Mouse (Mus musculus) gastrocnemius, adult 18-20 months (tissue): ENCODE data around the gene C130074G19Rik. TPM values are rescaled to one million over a fixed set of nuclear protein-coding genes. Genes with fewer than 3 reads are reported as not detected.

Source experiments
- DNase-seq: peaks from one replicate; pipeline ENCODE4 v3.0.0; 2021; ENCODE audit warnings: low spot score
- total RNA-seq, 2 experiments: library from RNA; stranded (reverse); gene quantifications; 2 replicates each; pipeline ENCODE4 v1.2.3; 2021

C130074G19Rik gene
- total RNA-seq, 2 experiments from 2014 or later = 6.6 to 8.7 TPM

DNA sequence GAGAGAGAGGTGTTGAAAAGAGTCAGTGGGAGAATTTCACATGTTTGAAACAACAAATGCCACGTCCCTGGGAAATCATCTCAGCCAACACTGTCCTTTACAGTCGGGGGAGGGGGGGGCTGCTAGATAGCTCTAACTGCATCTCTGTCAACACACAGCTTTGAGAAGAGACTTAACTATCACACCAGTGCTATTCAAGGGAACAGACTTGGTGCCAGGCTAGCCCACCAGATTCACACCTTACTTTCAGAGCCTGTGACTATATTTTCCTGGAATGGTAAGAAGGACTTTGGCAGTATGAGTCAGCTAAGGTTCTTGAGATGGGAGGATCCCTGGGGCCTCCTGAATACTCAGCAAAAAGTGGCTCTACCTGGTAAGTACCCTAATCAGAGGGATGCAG is 5.7 kb downstream of the C130074G19Rik start:
- DNase-seq = no peak

DNA sequence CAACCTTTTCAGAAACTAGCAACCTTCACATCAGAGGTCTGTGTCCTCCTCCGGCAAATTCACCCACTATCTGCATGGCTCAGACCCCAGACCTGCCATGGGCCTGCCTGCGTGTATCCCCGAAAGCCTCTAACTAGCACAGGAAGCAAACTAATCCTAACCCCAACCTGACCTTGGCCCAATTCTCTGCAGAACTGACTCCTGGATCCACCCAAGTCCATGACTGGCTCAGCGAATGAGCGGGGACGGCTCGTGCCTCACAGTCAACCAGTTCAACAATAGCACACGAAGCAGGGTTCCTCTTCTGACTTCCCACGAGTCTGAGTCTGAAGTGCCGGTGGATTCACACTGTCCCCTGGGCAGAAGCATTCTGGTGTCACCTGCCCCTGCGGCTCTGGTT is 9.1 kb downstream of the C130074G19Rik start:
- no peak for DNase-seq

DNA sequence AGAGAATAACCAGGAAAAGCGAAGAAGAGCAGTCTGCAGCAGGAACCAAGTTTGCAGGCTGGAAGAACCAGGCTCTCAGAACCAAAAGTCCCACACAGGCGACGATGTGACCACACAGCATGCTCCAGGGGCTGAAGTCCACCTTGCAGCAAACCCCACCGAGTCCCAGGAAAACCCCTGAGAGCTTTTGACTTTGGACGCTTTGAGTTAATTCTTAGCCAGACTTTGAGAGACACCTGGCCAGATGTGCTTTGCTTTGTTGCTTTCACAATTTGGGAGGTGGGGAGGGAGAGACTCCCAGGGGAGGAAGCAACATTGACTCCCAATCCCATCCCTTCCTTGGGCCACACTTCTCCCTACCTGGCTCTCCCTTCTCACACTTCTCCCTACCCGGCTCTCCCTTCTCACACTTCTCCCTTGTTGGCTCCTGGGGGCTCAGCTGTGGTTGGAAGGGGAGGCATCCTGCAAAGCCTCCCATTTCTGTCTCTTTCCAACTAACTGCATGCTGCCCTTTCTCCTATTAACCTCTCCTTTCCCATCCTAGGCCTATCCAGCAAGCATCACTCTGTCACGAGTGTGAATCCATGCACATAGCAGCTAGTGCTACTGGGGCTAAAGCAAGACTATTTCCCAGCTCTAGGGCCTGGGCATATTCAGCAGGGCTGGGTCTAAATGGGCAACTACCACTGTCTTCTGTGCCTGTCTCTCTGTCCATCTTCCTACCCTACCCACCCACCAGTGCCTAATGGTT is 10.8 kb downstream of the C130074G19Rik start:
- DNase-seq = no peak

DNA sequence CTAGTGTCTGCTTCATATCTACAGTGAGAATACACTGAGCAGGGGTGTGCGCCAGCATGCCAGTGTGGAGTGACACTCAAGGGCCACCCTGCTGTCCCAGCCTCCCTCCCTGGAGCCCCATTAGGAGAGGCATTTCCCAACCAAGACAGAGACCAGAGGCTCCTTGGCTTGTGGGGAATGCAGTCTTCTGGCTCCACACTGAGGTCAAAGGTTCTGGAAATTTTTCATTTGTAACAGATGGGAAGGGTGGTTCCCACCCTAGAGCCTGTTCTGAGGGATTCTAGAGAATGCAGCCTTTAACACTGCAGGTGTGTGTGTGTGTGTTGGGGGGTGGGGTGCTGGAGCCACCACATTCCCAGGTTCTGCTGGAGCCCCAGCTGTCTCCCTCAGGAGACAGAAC is 11.5 kb downstream of the C130074G19Rik start:
- no peak for DNase-seq

DNA sequence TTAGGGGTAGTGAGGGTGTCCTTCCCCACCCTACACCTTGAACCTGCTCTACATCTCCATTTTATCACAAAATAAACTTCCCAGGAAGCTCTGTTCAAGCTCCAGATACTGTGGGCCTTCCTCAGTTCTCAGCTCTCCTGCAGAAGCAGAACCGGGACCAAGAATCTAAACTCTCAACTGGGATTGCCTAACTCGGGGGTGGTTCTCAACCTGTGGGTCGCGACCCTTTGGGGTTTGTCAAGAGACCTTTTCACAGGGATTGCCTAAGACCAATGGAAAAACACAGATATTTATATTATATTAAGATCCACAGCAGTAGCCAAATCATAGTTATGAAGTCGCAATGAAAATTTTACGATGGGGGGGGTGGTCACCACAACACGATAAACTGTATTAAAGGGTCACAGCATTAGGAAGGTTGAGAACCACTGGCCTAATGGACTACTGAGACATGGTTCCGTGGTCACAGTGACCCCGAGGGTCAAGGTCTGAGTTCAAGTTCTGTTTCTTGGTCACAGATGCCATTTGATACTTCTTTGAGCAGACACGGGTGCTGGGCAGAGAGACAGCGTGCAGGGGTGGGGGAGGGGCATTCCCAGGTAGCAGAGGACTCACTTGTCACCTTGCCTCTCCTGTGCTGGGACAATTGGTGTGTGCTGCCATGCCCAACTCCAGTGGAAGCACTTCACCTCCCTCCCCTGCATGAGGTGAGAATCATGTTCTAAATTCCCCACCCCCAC is 12.2 kb downstream of the C130074G19Rik start:
- no peak for DNase-seq

DNA sequence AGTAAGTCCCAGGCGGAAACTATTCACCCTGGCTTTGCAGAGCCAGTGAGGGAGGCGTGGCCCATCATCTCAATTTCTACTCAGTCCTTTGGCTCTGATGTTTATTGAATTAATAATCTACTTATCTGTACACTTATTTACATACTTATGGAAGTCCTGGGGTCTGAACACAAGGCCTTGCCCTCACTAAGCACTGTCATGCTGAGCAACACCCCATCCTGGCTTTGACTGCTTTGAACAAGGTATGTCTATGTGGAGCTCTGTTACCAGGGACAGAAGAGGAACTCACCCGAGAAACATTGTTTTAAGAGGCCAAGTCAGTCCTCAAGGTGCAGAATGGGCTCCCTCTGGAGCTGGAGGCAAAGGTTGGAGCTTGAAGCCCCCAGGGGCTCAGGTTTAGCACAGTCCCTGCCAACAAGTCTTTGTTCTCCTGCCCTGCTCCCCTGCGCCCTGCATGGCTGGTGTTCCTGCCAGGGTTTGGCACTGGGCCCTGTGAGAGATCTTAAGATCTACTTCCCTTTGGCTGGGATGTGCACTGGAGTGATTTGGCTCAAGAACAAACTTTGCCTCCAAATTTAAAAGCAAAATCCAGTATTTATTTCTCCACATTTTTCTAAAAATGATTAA is 13.0 kb downstream of the C130074G19Rik start:
- DNase-seq = no peak

DNA sequence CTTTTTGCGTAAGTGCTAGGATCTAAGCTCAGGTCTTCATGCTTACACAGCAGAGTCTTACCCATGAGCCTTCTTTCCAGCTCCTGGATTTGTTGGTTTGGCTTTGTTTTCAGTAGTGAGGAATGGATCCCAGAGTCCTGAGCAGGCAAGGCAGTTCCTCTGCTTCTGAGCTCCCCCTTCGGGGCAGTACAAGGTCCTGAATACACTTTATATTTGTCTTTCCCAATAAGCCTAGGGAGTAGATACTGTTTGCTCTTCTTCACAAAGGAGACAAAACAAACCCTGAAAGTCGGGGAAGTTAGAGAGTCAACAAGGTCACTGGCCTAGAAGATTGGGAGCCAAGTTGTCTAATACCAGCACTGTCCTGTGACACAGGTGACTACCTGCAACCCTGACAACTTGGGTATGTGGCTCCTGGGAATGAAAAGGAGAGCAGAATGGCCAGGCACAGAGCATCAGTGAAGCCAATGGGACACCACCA is 15.3 kb downstream of the C130074G19Rik start:
- no peak for DNase-seq

DNA sequence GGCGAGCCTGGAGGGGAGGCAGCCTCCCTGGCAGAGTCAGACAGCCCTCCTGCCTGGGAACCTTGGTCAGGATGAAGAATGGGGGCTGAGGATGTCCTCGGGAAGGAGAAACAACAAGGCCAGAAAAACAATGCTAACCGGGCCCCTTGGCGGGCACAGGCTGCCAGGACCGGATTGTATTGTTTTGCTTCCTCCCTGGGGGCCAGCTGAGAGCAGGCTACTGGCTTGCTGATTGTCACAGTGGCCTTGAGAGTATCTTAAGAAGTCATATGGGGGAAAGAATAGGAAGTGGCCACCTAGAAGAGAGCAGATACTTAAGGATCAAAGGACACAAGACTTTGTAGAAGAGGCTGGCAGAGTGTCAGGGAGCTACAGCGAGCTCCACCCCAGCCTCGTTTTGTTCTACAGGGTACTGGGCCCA is 18.6 kb downstream of the C130074G19Rik start:
- no peak for DNase-seq

DNA sequence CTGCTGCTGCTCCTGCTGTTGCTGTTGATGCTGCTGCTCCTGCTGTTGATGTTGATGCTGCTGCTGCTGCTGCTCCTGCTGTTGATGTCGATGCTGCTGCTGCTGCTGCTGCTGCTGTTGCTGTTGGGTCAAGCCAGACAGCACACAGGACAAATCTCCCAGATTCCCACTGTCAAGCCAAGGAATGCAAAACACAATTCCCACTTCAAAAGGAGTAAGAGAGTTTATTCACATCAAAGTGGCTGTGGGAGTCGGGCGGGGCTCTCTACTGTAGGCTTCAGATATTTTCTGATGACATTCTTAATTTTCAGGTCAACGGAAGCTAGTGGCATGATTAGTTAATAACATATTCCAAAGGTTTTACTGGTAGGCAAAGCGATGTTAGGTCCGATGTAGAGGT is 20.4 kb downstream of the C130074G19Rik start:
- no peak for DNase-seq

DNA sequence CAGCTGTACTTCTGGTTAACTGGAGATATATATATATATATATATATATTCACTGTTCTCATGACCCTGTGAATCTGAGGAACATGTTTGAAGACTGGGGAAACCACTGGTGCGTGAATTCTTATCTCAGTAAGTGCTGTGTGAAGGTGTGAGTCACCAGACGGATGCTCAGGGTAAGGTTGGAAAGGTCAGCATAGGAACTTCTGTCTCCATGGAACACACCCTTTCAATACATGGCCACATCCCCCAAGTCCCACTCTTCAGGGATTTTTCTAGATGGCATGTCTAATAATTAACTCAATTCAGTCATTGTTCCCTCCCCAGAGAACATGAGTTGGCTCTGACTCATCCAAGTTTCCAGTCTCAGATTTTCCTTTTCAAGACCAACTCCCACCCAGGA is 21.5 kb downstream of the C130074G19Rik start:
- no peak for DNase-seq

DNA sequence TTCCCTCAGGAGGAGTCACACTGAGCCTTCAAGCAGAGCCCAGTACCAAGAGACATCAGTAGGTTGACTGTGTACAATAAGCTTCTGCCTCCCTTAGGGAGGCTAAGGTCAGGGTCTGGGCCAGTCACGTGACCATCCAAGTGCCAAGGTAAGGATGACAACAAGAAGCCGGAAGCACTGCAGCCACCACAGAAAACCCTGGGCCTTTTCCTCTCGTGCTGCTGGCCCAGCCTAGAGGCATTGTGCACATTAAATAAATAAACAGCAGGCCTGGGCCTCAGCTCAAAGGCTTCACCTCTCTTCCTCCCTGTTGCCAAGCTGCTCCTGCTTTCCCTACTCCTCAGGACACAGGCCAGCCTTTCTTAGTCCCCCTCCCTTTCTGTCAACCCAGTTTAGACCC is 22.7 kb downstream of the C130074G19Rik start:
- DNase-seq = no peak

DNA sequence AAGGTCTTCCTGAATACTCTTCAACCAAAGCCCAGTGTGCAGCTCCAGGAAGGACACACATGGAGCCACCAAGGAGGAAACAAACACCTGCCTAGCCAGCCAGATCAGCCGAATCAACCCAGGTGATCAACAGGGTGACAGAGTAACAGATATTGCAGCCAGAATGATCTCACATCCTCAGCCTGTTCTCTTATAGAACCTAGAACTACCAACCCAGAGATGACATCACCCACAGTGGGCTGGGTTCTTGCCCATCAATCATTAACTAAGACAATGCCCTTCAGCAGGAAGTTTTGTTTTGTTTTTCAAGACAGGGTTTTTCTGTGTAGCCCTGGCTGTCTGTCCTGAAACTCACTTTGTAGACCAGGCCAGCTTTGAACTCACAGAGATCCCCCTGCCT is 24.8 kb downstream of the C130074G19Rik start:
- DNase-seq = no peak

DNA sequence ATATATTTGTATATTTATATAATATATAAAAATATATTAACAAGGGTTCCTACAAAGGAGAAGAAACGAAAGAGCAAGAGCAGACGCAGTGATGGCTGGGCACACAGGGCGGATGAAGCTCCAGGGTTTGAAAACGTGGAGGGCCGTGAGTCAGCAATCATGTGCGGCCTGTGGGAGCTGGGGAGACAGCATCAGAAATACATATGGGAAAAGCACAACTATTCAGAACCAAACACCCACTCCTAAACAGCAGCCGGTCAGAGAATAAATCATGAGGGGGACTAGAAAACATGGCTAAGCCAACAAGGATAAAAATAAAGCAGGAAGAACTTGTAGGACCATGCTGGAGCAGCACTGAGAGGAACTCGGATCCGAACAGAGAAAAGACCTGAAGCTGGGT is 25.8 kb downstream of the C130074G19Rik start:
- DNase-seq = no peak

DNA sequence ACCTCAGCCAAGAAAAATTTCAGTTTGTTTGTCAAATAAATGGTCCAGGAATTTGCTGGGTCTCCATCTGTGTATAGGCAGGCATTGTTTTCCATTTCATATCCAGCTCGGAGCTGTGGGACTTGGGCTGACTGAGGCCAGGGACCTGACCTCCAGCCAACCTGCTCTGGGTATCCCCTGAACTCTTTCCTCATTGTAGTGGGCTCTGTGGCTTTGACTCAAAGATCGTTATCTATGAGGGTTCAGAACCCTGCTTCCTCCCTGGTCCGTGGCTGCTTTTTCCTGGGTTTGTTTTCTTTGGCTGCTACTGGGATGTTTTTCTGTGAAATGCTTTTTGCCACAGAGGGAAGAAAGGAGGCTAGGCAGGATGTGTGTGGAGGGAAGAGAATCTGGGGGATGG is 29.1 kb downstream of the C130074G19Rik start:
- DNase-seq = no peak

DNA sequence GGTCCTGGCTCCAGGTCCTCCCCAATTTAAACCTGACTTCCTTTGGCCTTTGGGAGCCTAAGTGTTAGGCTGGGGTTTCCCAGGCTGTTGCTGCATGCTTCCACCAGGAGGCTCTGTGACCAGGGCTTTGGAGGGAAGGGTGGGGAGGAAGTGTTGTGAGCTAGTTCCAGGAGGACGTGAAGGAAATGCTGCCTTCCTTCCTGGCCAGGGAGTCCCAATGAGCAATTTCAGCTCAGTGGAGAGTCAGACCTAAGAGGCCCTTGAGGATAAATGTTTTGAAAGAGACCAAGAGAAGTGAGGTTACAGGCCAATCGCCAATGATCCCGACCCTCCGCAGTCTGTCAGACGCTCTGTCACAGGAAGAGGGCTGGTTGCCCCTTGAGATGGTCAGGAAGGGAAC is 29.7 kb downstream of the C130074G19Rik start:
- peak; percentile 89 for DNase-seq

DNA sequence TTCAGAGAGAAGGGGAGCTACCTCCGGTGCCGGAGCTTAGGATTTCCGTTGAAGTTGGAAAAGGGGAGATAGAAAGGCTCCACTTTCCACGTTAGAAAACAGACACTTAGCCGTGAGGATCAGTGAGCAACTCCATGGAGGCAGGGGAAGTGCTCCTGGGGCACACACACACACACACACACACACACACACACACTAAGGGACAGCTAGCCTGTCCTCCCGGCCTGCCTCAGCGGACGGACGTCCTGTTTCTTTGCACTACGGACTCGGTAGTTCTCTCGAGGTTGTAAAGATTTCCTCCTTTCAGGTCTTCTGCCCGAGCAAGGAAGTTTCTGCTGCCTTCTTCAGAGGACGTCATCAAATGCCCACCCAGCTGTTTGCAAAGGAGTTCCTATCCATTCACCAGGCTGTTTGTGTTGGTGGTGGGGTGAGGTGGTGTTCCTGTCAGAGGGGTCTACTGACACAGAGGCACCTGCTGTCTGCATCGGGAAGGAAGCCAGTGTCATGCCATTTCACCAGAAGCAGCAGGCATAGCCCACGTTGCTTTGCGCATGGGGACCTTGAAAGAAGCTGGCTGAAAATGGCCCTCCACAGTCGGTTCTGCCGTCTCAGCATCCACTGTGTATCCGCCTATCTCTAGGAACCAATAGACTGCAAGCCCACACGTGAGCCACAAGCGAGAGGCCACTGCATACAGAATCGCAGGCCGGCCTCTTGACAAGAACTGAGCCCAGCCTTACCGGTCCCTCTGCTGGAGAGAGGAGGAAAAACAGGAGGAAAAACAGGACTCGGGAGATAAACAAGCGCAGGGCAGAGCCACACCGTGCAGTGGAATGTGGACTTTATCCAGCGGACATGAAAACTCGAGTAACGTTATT is 31.0 kb downstream of the C130074G19Rik start:
- peak; percentile 92 for DNase-seq

DNA sequence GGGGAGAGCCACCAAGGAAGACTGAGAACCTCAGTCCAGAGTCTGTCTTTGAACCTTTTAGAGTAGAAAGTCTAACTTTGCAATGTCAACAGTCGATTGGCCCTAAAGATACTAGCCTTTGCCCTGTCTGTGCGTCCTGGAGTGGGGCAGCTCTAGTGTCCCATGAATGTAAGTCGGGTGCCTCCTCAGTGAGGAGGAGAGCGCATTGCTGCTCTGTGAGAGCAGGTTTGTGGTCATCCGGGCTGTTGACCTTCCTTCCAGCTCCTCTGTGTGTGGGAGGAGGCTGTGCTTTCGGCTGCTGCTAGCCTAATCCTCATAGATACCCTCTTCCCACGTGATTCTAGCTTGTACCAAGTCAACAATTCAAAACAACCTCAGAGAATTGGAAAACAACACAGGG is 31.9 kb downstream of the C130074G19Rik start:
- DNase-seq = no peak

DNA sequence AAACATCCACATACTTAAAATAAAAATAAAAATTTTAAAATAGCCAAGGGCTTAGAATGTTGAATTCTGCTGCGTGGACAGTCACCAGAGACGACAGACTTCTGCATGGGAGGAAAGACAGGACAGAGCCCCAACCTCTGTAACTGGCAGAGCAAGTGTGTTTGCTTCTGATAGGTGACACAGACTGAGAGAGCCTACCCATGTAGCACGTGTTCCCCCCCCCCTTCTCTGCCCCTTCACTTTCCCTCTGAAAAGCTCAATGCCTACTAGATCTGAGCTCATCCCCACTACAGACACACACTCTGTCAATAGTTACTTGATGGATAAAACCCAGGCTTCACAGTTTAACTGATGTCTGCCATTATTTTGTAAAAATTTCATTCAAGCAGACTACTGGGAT is 36.0 kb downstream of the C130074G19Rik start:
- DNase-seq = no peak

DNA sequence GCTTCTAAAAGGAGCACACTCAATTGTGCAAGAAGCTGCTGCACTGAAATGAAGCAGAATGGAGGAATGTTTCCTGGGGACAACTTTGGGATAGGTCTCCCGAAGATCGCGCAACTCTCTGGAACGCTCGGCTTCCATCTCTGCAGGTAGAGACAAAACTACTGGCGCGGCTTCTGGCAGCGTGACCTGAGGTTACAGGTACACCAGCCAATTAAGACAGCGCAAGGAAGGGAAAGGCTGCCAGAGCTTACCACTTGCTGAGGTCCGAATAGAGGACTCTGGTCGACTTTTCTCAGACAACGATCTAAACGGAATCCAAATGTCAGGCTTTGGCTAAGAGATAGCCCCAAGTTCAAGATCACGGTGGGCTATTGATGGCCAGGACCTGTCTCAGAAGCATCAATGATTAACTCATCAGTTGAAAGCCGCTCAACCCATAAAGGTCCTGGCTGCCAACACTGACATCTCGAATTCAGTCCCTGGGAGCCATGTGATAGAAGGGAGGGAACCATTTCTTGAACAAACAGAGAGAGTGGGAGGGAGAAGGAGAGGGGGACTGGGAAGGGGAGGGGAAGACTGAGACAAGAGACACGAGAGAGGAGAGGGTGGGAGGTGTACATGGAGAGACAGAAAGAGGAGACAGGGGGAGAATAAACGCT is 36.8 kb downstream of the C130074G19Rik start, which contains the start of gene Marc2:
Gene Marc2, minus strand, starts transcription at position 360 of the 659 bp plus-strand sequence.
- no peak for DNase-seq
